Mouse (Mus musculus): ENCODE data around the gene Cntnap5b. TPM values are rescaled to one million over a fixed set of nuclear protein-coding genes. Genes with fewer than 3 reads are reported as not detected.

Cntnap5b gene
- polyA plus RNA-seq, 1 experiment from 2014 or later, result not detected

GRCm38 (mm10) chr1:100310687-100311086, 538.1 kb downstream of the Cntnap5b start:
- H3K4me1 ChIP-seq (replicated peaks), result no peaks in the 10 kb centered on the region
- no peak overlapping the region for H3K27ac ChIP-seq
- no peak overlapping the region for H3K4me2 ChIP-seq (replicated peaks)
- H3K27me3 ChIP-seq (replicated peaks), result no peaks in the 10 kb centered on the region
- no peak for ATAC-seq
- no peaks in the 10 kb centered on the region for H3K36me3 ChIP-seq
- no peaks in the 10 kb centered on the region for H3K9me3 ChIP-seq
- no peak overlapping the region for H3K4me3 ChIP-seq (replicated peaks)
- 91% methylated on average over 1 of the region's 1 CpGs for WGBS
- H3K9ac ChIP-seq, result no peak overlapping the region

GRCm38 (mm10) chr1:100331066-100331465, 558.5 kb downstream of the Cntnap5b start:
- ATAC-seq, result no peak
- H3K27ac ChIP-seq, result no peak overlapping the region
- H3K4me1 ChIP-seq (replicated peaks), result no peaks in the 10 kb centered on the region
- H3K9ac ChIP-seq, result no peak overlapping the region
- WGBS, result 81% methylated on average over 3 of the region's 3 CpGs
- no peak overlapping the region for H3K4me2 ChIP-seq (replicated peaks)
- H3K4me3 ChIP-seq (replicated peaks), result no peak overlapping the region
- H3K9me3 ChIP-seq, result no peaks in the 10 kb centered on the region
- no peaks in the 10 kb centered on the region for H3K27me3 ChIP-seq (replicated peaks)
- no peaks in the 10 kb centered on the region for H3K36me3 ChIP-seq

- no peak overlapping the region for H3K4me2 ChIP-seq (replicated peaks)
- no peak for ATAC-seq
- H3K27ac ChIP-seq, result no peak overlapping the region
- H3K36me3 ChIP-seq, result no peaks in the 10 kb centered on the region
- no peaks in the 10 kb centered on the region for H3K4me1 ChIP-seq (replicated peaks)
- WGBS, result 66% methylated on average over 5 of the region's 5 CpGs
- no peak overlapping the region for H3K4me3 ChIP-seq (replicated peaks)
- H3K27me3 ChIP-seq (replicated peaks), result no peaks in the 10 kb centered on the region
- no peaks in the 10 kb centered on the region for H3K9me3 ChIP-seq
- H3K9ac ChIP-seq, result no peak overlapping the region
Measured at GRCm38 (mm10) chr1:100369415-100370113, 597.0 kb downstream of the Cntnap5b start.

- H3K36me3 ChIP-seq, result no peaks in the 10 kb centered on the region
- no peak overlapping the region for H3K27ac ChIP-seq
- H3K4me2 ChIP-seq (replicated peaks), result no peak overlapping the region
- no peak for ATAC-seq
- H3K27me3 ChIP-seq (replicated peaks), result no peaks in the 10 kb centered on the region
- 76% methylated on average over 1 of the region's 1 CpGs for WGBS
- no peak overlapping the region for H3K9ac ChIP-seq
- no peaks in the 10 kb centered on the region for H3K9me3 ChIP-seq
- H3K4me1 ChIP-seq (replicated peaks), result no peaks in the 10 kb centered on the region
- H3K4me3 ChIP-seq (replicated peaks), result no peak overlapping the region
Measured at GRCm38 (mm10) chr1:100386252-100386651, 613.7 kb downstream of the Cntnap5b start.

GRCm38 (mm10) chr1:100394034-100394433, 621.5 kb downstream of the Cntnap5b start:
- no peak overlapping the region for H3K9ac ChIP-seq
- H3K27me3 ChIP-seq (replicated peaks), result no peaks in the 10 kb centered on the region
- no peak overlapping the region for H3K27ac ChIP-seq
- no peak for ATAC-seq
- H3K4me2 ChIP-seq (replicated peaks), result no peak overlapping the region
- H3K4me3 ChIP-seq (replicated peaks), result no peak overlapping the region
- H3K36me3 ChIP-seq, result no peaks in the 10 kb centered on the region
- no peaks in the 10 kb centered on the region for H3K9me3 ChIP-seq
- no peaks in the 10 kb centered on the region for H3K4me1 ChIP-seq (replicated peaks)

GRCm38 (mm10) chr1:100416658-100417224, 644.2 kb downstream of the Cntnap5b start:
- Histone ChIP-seq H3K4me2 (replicated peaks) (no peak overlapping the region), H3K9ac (no peak overlapping the region), H3K27ac (no peak overlapping the region), H3K4me1 (replicated peaks) (no peaks in the 10 kb centered on the region), H3K4me3 (replicated peaks) (no peak overlapping the region), H3K36me3 (no peaks in the 10 kb centered on the region), H3K27me3 (replicated peaks) (no peaks in the 10 kb centered on the region), H3K9me3 (no peaks in the 10 kb centered on the region)
- ATAC-seq, result no peak

GRCm38 (mm10) chr1:100430038-100430774, 657.6 kb downstream of the Cntnap5b start:
- Histone ChIP-seq H3K36me3 (no peaks in the 10 kb centered on the region), H3K4me1 (replicated peaks) (no peaks in the 10 kb centered on the region), H3K27ac (no peak overlapping the region), H3K4me2 (replicated peaks) (no peak overlapping the region), H3K9me3 (no peaks in the 10 kb centered on the region), H3K27me3 (replicated peaks) (no peaks in the 10 kb centered on the region), H3K9ac (no peak overlapping the region), H3K4me3 (replicated peaks) (no peak overlapping the region)
- WGBS, result 61% methylated on average over 1 of the region's 1 CpGs
- 0 out of 2 replicates have a peak, but pooled peaks have one; percentile 68 for ATAC-seq

GRCm38 (mm10) chr1:100463877-100464276, 691.3 kb downstream of the Cntnap5b start:
- ATAC-seq, result no peak
- Histone ChIP-seq H3K27me3 (replicated peaks) (no peaks in the 10 kb centered on the region), H3K4me1 (replicated peaks) (no peaks in the 10 kb centered on the region), H3K27ac (no peak overlapping the region), H3K36me3 (no peaks in the 10 kb centered on the region), H3K4me2 (replicated peaks) (no peak overlapping the region), H3K9ac (no peak overlapping the region), H3K4me3 (replicated peaks) (no peak overlapping the region), H3K9me3 (no peaks in the 10 kb centered on the region)
- WGBS, result 92% methylated on average over 2 of the region's 2 CpGs

GRCm38 (mm10) chr1:100465226-100465625, 692.7 kb downstream of the Cntnap5b start:
- Histone ChIP-seq H3K9me3 (no peaks in the 10 kb centered on the region), H3K4me3 (replicated peaks) (no peak overlapping the region), H3K36me3 (no peaks in the 10 kb centered on the region), H3K4me1 (replicated peaks) (no peaks in the 10 kb centered on the region), H3K27ac (no peak overlapping the region), H3K4me2 (replicated peaks) (no peak overlapping the region), H3K9ac (no peak overlapping the region), H3K27me3 (replicated peaks) (no peaks in the 10 kb centered on the region)
- no peak for ATAC-seq
- whole genome bisulfite sequencing, result 63% methylated on average over 1 of the region's 1 CpGs

GRCm38 (mm10) chr1:100467595-100467994, 695.0 kb downstream of the Cntnap5b start:
- Histone ChIP-seq H3K27me3 (replicated peaks) (no peaks in the 10 kb centered on the region), H3K9me3 (no peaks in the 10 kb centered on the region), H3K9ac (no peak overlapping the region), H3K4me2 (replicated peaks) (no peak overlapping the region), H3K4me3 (replicated peaks) (no peak overlapping the region), H3K36me3 (no peaks in the 10 kb centered on the region), H3K27ac (no peak overlapping the region), H3K4me1 (replicated peaks) (no peaks in the 10 kb centered on the region)
- 71% methylated on average over 1 of the region's 1 CpGs for WGBS
- no peak for ATAC-seq

- H3K36me3 ChIP-seq, result no peaks in the 10 kb centered on the region
- no peak overlapping the region for H3K27ac ChIP-seq
- no peak overlapping the region for H3K4me3 ChIP-seq (replicated peaks)
- no peaks in the 10 kb centered on the region for H3K9me3 ChIP-seq
- no peaks in the 10 kb centered on the region for H3K4me1 ChIP-seq (replicated peaks)
- no peaks in the 10 kb centered on the region for H3K27me3 ChIP-seq (replicated peaks)
- no peak overlapping the region for H3K4me2 ChIP-seq (replicated peaks)
- no peak for ATAC-seq
- no peak overlapping the region for H3K9ac ChIP-seq
Measured at GRCm38 (mm10) chr1:100509866-100510265, 737.3 kb downstream of the Cntnap5b start.

Measured in intestine, embryonic 15.5 days (tissue).